Mouse (Mus musculus) C2C12 (cell line): ENCODE data around the gene Chst8.

ENCODE experiments used
- CEBPB ChIP-seq: IDR thresholded peaks from one replicate; pipeline ENCODE4 v1.6.1; 2011; ENCODE audit warnings: low read depth, mild to moderate bottlenecking, control low read depth, moderate library complexity
- CTCF ChIP-seq: IDR thresholded peaks from one replicate; pipeline ENCODE4 v1.5.1; 2011; ENCODE audit not compliant: control insufficient read depth, insufficient read depth, insufficient read length
- FOSL1 ChIP-seq: IDR thresholded peaks from one replicate; pipeline ENCODE4 v1.8.0; 2011; ENCODE audit warnings: mild to moderate bottlenecking, low read length; ENCODE audit not compliant: poor library complexity, insufficient read depth, severe bottlenecking
- MAX ChIP-seq: IDR thresholded peaks from one replicate; pipeline ENCODE4 v1.6.1; 2011; ENCODE audit warnings: mild to moderate bottlenecking, control low read depth
- MYOD1 ChIP-seq: IDR thresholded peaks from one replicate; pipeline ENCODE4 v1.6.1; 2011; ENCODE audit warnings: low read depth; ENCODE audit not compliant: control insufficient read depth, insufficient read length
- MYOG ChIP-seq: IDR thresholded peaks from one replicate; pipeline ENCODE4 v1.6.1; 2011; ENCODE audit not compliant: control insufficient read depth, insufficient read length; ENCODE audit errors: extremely low read depth
- USF1 ChIP-seq: IDR thresholded peaks from one replicate; pipeline ENCODE4 v1.6.1; 2011; ENCODE audit warnings: low read depth, mild to moderate bottlenecking, control low read depth, moderate library complexity

GRCm38 (mm10) chr7:34753140-34753886, 59.2 kb downstream of the Chst8 start:
- TF ChIP-seq USF1 (no peak), CTCF (no peak), MAX (no peak), CEBPB (no peak), MYOG (no peak), MYOD1 (no peak), FOSL1 (no peak)
